Mouse (Mus musculus): Measurements from ENCODE around the gene Odf2l. TPM values are rescaled to one million over a fixed set of nuclear protein-coding genes. Genes with fewer than 3 reads are reported as not detected.

Odf2l gene
- polyA plus RNA-seq, 1 experiment from 2014 or later, result 13.0 TPM

GRCm38 (mm10) chr3:145142925-145143324 is 24.5 kb downstream of the Odf2l start:
- H3K4me3 ChIP-seq, result no peak overlapping the region
- H3K27me3 ChIP-seq (replicated peaks), result no peaks in the 10 kb centered on the region
- no peak overlapping the region for H3K9ac ChIP-seq
- no peak overlapping the region for H3K4me2 ChIP-seq
- peaks cover 5% of the 10 kb centered on the region for H3K36me3 ChIP-seq
- no peaks in the 10 kb centered on the region for H3K9me3 ChIP-seq (replicated peaks)
- H3K27ac ChIP-seq (ENCODE audit: poor library complexity, severe bottlenecking), result no peak overlapping the region
- H3K4me1 ChIP-seq (replicated peaks), result no peaks in the 10 kb centered on the region
- ATAC-seq (ENCODE audit: insufficient number of reproducible peaks, low FRiP score), result no peak

DNA sequence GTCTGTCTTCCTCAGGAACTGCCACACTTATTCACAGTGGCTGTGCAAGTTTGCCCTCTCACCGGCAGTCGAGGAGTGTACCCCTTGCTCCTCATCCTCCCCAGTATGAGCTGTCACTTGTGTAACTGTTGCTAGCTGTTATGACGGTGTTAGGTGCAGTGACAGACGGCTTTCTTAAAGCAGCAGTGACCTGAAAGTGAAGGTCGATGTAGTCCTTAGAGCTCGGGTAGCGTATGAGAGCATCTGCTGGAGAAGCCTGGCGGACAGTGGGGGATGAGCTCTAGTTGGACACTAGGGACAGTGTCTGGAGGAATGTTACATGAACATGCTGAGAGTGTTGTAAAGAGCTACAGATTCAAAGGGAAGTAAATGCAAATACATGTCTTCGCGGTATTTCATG is 25.5 kb downstream of the Odf2l start:
- ATAC-seq (ENCODE audit: insufficient number of reproducible peaks, low FRiP score), result no peak
- Histone ChIP-seq H3K9ac (no peak overlapping the region), H3K9me3 (replicated peaks) (no peaks in the 10 kb centered on the region), H3K4me2 (no peak overlapping the region), H3K4me3 (no peak overlapping the region), H3K36me3 (peaks cover 4% of the 10 kb centered on the region; the same call in 1 of the 2 replicates), H3K27me3 (replicated peaks) (no peaks in the 10 kb centered on the region), H3K27ac (ENCODE audit: poor library complexity, severe bottlenecking) (no peak overlapping the region), H3K4me1 (replicated peaks) (no peaks in the 10 kb centered on the region)
- 80% methylated on average over 10 of the region's 10 CpGs for WGBS

- Histone ChIP-seq H3K4me1 (replicated peaks) (no peaks in the 10 kb centered on the region), H3K9ac (no peak overlapping the region), H3K36me3 (peaks cover 18% of the 10 kb centered on the region), H3K4me3 (no peak overlapping the region), H3K27me3 (replicated peaks) (no peaks in the 10 kb centered on the region), H3K27ac (ENCODE audit: poor library complexity, severe bottlenecking) (no peak overlapping the region), H3K4me2 (no peak overlapping the region), H3K9me3 (replicated peaks) (no peaks in the 10 kb centered on the region)
- no peak for ATAC-seq (ENCODE audit: insufficient number of reproducible peaks, low FRiP score)
- WGBS, result 90% methylated on average over 9 of the region's 9 CpGs
These were observed 28.5 kb downstream of the Odf2l start for GRCm38 (mm10) chr3:145146871-145147270.

DNA sequence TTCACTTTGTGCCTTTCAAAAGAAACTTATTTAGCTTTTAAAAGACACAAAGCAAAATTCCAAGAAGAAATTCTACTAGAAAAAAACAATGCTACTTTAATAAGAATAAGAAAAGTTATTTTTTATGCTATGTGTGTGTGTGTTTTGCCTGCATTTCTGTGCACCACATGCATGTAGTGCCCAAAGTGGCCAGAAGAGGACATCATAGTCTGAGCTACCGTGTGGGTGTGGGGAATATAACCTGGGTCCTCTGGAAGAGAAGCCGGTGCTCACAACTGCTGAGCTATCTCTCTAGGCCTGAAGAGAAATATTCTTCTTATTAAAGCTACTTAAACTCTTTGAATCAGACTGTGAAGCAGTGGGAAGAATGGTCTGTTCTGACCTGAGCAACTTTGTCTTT is 29.1 kb downstream of the Odf2l start:
- Histone ChIP-seq H3K27me3 (replicated peaks) (no peaks in the 10 kb centered on the region), H3K4me1 (replicated peaks) (no peaks in the 10 kb centered on the region), H3K4me2 (no peak overlapping the region), H3K27ac (ENCODE audit: poor library complexity, severe bottlenecking) (no peak overlapping the region), H3K4me3 (no peak overlapping the region), H3K36me3 (peaks cover 18% of the 10 kb centered on the region), H3K9ac (no peak overlapping the region), H3K9me3 (replicated peaks) (no peaks in the 10 kb centered on the region)
- 67% methylated on average over 2 of the region's 2 CpGs for WGBS
- ATAC-seq (ENCODE audit: insufficient number of reproducible peaks, low FRiP score), result no peak

DNA sequence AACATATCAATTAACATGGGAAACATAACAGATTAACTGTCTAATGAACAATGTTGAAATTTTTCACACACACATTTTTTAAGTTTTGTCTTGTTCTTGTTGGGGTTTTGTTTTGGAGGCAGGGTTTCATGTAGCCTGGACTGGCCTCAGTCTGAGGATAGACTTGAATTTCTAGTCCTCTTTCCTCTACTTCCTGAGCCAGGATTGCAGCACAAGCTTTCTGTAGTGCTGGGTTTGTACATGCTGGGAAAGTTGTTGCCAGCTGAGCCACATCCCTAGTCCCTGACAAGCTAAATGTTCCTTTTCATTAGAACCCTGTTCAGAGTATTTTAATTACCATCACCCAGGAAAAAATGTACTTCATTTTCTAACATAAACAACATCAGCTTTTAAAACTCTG is 29.6 kb downstream of the Odf2l start:
- Histone ChIP-seq H3K27me3 (replicated peaks) (no peaks in the 10 kb centered on the region), H3K9ac (no peak overlapping the region), H3K4me1 (replicated peaks) (no peaks in the 10 kb centered on the region), H3K9me3 (replicated peaks) (no peaks in the 10 kb centered on the region), H3K4me2 (no peak overlapping the region), H3K4me3 (no peak overlapping the region), H3K27ac (ENCODE audit: poor library complexity, severe bottlenecking) (no peak overlapping the region), H3K36me3 (peaks cover 18% of the 10 kb centered on the region)
- no peak for ATAC-seq (ENCODE audit: insufficient number of reproducible peaks, low FRiP score)

- 91% methylated on average over 7 of the region's 7 CpGs for WGBS
These were observed 32.7 kb downstream of the Odf2l start for GRCm38 (mm10) chr3:145151092-145151491.

DNA sequence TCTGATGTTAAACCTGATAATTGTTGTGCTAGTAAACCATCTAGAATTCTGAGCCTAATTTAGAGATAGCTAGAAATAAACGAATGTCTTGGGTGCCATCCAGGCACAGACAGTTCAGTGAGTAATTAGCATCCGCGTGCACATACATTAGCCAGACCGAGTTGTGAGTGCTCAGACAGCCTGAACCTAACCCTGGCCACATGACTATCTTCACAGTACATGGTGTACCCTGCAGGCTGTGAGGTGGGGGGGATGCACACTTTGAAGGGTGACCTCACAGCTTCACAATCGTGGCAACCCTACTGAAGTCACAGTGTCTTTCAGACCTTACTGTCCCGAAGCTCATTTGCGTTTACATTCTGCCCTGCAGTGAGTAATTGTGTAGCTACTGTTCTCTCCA is 33.5 kb downstream of the Odf2l start:
- Histone ChIP-seq H3K27ac (ENCODE audit: poor library complexity, severe bottlenecking) (no peak overlapping the region), H3K9me3 (replicated peaks) (no peaks in the 10 kb centered on the region), H3K36me3 (peaks cover 22% of the 10 kb centered on the region), H3K4me2 (no peak overlapping the region), H3K27me3 (replicated peaks) (no peaks in the 10 kb centered on the region), H3K9ac (no peak overlapping the region), H3K4me3 (no peak overlapping the region), H3K4me1 (replicated peaks) (no peaks in the 10 kb centered on the region)
- WGBS, result 79% methylated on average over 7 of the region's 7 CpGs
- no peak for ATAC-seq (ENCODE audit: insufficient number of reproducible peaks, low FRiP score)

More at GRCm38 (mm10) chr3:145151092-145151491, 32.7 kb downstream of the Odf2l start:
- no peak for ATAC-seq (ENCODE audit: insufficient number of reproducible peaks, low FRiP score)
- H3K4me2 ChIP-seq, result no peak overlapping the region
- H3K4me1 ChIP-seq (replicated peaks), result no peaks in the 10 kb centered on the region
- no peaks in the 10 kb centered on the region for H3K9me3 ChIP-seq (replicated peaks)
- no peak overlapping the region for H3K9ac ChIP-seq
- no peaks in the 10 kb centered on the region for H3K27me3 ChIP-seq (replicated peaks)
- H3K4me3 ChIP-seq, result no peak overlapping the region
- no peak overlapping the region for H3K27ac ChIP-seq (ENCODE audit: poor library complexity, severe bottlenecking)
- H3K36me3 ChIP-seq, result peaks cover 24% of the 10 kb centered on the region

GRCm38 (mm10) chr3:145156883-145157282 is 38.5 kb downstream of the Odf2l start:
- Histone ChIP-seq H3K4me2 (no peak overlapping the region), H3K27ac (ENCODE audit: poor library complexity, severe bottlenecking) (no peak overlapping the region), H3K36me3 (peaks cover 7% of the 10 kb centered on the region; the same call in 1 of the 2 replicates), H3K4me3 (no peak overlapping the region), H3K9me3 (replicated peaks) (peaks cover 3% of the 10 kb centered on the region; the same call in 1 of the 2 replicates), H3K4me1 (replicated peaks) (no peaks in the 10 kb centered on the region), H3K9ac (no peak overlapping the region), H3K27me3 (replicated peaks) (no peaks in the 10 kb centered on the region)
- no peak for ATAC-seq (ENCODE audit: insufficient number of reproducible peaks, low FRiP score)
- 78% methylated on average over 6 of the region's 6 CpGs for WGBS

DNA sequence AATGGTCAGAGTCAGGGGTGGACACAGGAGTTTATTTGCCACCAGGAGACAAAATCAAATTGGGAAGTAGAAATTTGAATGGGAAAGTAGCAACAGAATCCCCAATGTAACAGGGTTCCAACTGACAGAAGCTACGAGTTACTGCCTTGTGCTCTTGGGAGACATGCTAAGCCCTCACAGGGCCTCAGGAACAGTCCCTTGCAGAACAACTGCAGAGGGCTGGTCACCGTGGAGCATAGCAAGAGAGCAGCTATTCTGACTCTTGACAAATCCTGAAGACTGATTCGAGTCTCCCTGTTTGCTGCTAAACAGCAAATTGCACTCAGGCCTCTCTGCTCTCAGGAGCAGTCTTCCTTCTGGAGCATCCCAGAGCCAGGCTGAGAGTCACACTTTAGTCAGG is 40.1 kb downstream of the Odf2l start:
- ATAC-seq (ENCODE audit: insufficient number of reproducible peaks, low FRiP score), result no peak
- H3K4me3 ChIP-seq, result no peak overlapping the region
- whole genome bisulfite sequencing, result 83% methylated on average over 3 of the region's 3 CpGs
- H3K9ac ChIP-seq, result no peak overlapping the region
- peaks cover 7% of the 10 kb centered on the region; the same call in 1 of the 2 replicates for H3K36me3 ChIP-seq
- peaks cover 3% of the 10 kb centered on the region; the same call in 1 of the 2 replicates for H3K9me3 ChIP-seq (replicated peaks)
- H3K27me3 ChIP-seq (replicated peaks), result no peaks in the 10 kb centered on the region
- H3K4me2 ChIP-seq, result no peak overlapping the region
- no peaks in the 10 kb centered on the region for H3K4me1 ChIP-seq (replicated peaks)
- H3K27ac ChIP-seq (ENCODE audit: poor library complexity, severe bottlenecking), result no peak overlapping the region

GRCm38 (mm10) chr3:145166741-145167140 is 48.4 kb downstream of the Odf2l start:
- peaks cover 2% of the 10 kb centered on the region; the same call in 1 of the 2 replicates for H3K4me1 ChIP-seq (replicated peaks)
- H3K27ac ChIP-seq (ENCODE audit: poor library complexity, severe bottlenecking), result no peak overlapping the region
- H3K9ac ChIP-seq, result no peak overlapping the region
- H3K4me3 ChIP-seq, result no peak overlapping the region
- no peaks in the 10 kb centered on the region for H3K36me3 ChIP-seq
- no peaks in the 10 kb centered on the region for H3K9me3 ChIP-seq (replicated peaks)
- H3K4me2 ChIP-seq, result no peak overlapping the region
- H3K27me3 ChIP-seq (replicated peaks), result no peaks in the 10 kb centered on the region
- no peak for ATAC-seq (ENCODE audit: insufficient number of reproducible peaks, low FRiP score)
- 90% methylated on average over 11 of the region's 11 CpGs for WGBS

DNA sequence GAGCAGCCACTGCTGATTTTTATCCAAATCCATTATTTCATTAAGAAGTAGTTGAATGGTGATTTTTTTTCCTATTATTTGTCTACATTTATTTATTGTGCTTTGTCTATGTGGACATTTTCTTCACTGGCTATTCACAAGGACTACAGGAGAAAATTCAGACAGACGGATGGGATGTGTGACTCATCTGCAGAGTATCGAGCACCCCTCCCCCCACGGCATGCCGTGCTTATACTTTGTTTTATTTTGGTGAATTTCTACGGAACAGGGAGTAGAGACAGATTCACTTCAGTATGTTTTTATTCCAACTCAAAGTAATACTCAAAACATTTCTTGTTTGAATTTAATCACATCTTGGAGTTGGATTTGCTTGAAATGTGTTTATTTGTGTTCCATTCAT is 49.4 kb downstream of the Odf2l start:
- Histone ChIP-seq H3K4me3 (no peak overlapping the region), H3K4me1 (replicated peaks) (peaks cover 2% of the 10 kb centered on the region; the same call in 1 of the 2 replicates), H3K27ac (ENCODE audit: poor library complexity, severe bottlenecking) (no peak overlapping the region), H3K36me3 (no peaks in the 10 kb centered on the region), H3K4me2 (no peak overlapping the region), H3K9ac (no peak overlapping the region), H3K9me3 (replicated peaks) (no peaks in the 10 kb centered on the region), H3K27me3 (replicated peaks) (no peaks in the 10 kb centered on the region)
- 74% methylated on average over 5 of the region's 5 CpGs for WGBS
- ATAC-seq (ENCODE audit: insufficient number of reproducible peaks, low FRiP score), result no peak

Data from heart, embryonic 12.5 days (tissue).